Mouse (Mus musculus): ENCODE measurements around the gene Stam2. TPM values are rescaled to one million over a fixed set of nuclear protein-coding genes. Genes with fewer than 3 reads are reported as not detected.

The Stam2 gene
- total RNA-seq (2014; rRNA removed) (21.2 and 21.9 TPM in 2 replicates), polyA plus RNA-seq (2015; fragmentation: Nextera tagmentation; extraction: Ambion mirVana) (25.5 and 27.5 TPM in 2 replicates)

GRCm38 (mm10) chr2:52742256-52743158 is at the start of gene Stam2:
Gene Stam2 (minus strand): TSS chr2:52742281.
- peak within 1 kb of the TSS; percentile 76 for H3K9ac ChIP-seq (replicated peaks; ENCODE audit: low read length)
- H3K36me3 ChIP-seq (ENCODE audit: insufficient read depth, low read length), result no peaks in the 10 kb centered on the region
- peak within 1 kb of the TSS; percentile 65 for H3K4me2 ChIP-seq (ENCODE audit: low read depth, low read length)
- peak within 1 kb of the TSS; percentile 98 for H3K27ac ChIP-seq
- TF ChIP-seq CTCF (IDR thresholded peaks at IDR 0.05; ENCODE audit: low read depth), result peak; percentile 53
- DNase-seq (ENCODE audit: low spot score) (peak; percentile 91), ATAC-seq (peak; percentile 95)
- H3K4me3 ChIP-seq (ENCODE audit: low read length), result peak within 1 kb of the TSS; percentile 75
- no peaks in the 10 kb centered on the region for H3K27me3 ChIP-seq (ENCODE audit: insufficient read depth, low read length)
- no peaks in the 10 kb centered on the region for H3K9me3 ChIP-seq (ENCODE audit: low read length)
- no peaks in the 10 kb centered on the region for H3K4me1 ChIP-seq (ENCODE audit: insufficient read depth, low read length)
- 7% methylated on average over 54 of the region's 54 CpGs for WGBS

- no peaks in the 10 kb centered on the region for H3K36me3 ChIP-seq (ENCODE audit: insufficient read depth, low read length)
- no peak overlapping the region for H3K27ac ChIP-seq
- no peak for ATAC-seq
- no peaks in the 10 kb centered on the region for H3K27me3 ChIP-seq (ENCODE audit: insufficient read depth, low read length)
- H3K4me3 ChIP-seq (ENCODE audit: low read length), result no peak overlapping the region
- no peak for DNase-seq (ENCODE audit: low spot score)
- no peak overlapping the region for H3K4me2 ChIP-seq (ENCODE audit: low read depth, low read length)
- no peaks in the 10 kb centered on the region for H3K9me3 ChIP-seq (ENCODE audit: low read length)
- H3K4me1 ChIP-seq (ENCODE audit: insufficient read depth, low read length), result no peaks in the 10 kb centered on the region
- no peak overlapping the region for H3K9ac ChIP-seq (replicated peaks; ENCODE audit: low read length)
- 37% methylated on average over 3 of the region's 3 CpGs for WGBS
- TF ChIP-seq CTCF (IDR thresholded peaks at IDR 0.05; ENCODE audit: low read depth), result no peak
Measured at GRCm38 (mm10) chr2:52785106-52785721, 43.1 kb upstream of the Stam2 start.

- no peaks in the 10 kb centered on the region for H3K4me1 ChIP-seq (ENCODE audit: insufficient read depth, low read length)
- no peak overlapping the region for H3K4me3 ChIP-seq (ENCODE audit: low read length)
- no peak for TF ChIP-seq CTCF (IDR thresholded peaks at IDR 0.05; ENCODE audit: low read depth)
- no peaks in the 10 kb centered on the region for H3K9me3 ChIP-seq (ENCODE audit: low read length)
- H3K27ac ChIP-seq, result no peak overlapping the region
- H3K36me3 ChIP-seq (ENCODE audit: insufficient read depth, low read length), result no peaks in the 10 kb centered on the region
- no peaks in the 10 kb centered on the region for H3K27me3 ChIP-seq (ENCODE audit: insufficient read depth, low read length)
- H3K9ac ChIP-seq (replicated peaks; ENCODE audit: low read length), result no peak overlapping the region
- ATAC-seq (no peak), DNase-seq (ENCODE audit: low spot score) (no peak)
- H3K4me2 ChIP-seq (ENCODE audit: low read depth, low read length), result no peak overlapping the region
- WGBS, result 87% methylated on average over 10 of the region's 10 CpGs
Measured at GRCm38 (mm10) chr2:52779987-52780386, 37.9 kb upstream of the Stam2 start.

GRCm38 (mm10) chr2:52779381-52779780 is 37.3 kb upstream of the Stam2 start:
- Histone ChIP-seq H3K4me2 (ENCODE audit: low read depth, low read length) (no peak overlapping the region), H3K9me3 (ENCODE audit: low read length) (no peaks in the 10 kb centered on the region), H3K36me3 (ENCODE audit: insufficient read depth, low read length) (no peaks in the 10 kb centered on the region), H3K9ac (replicated peaks; ENCODE audit: low read length) (no peak overlapping the region), H3K4me1 (ENCODE audit: insufficient read depth, low read length) (no peaks in the 10 kb centered on the region), H3K27me3 (ENCODE audit: insufficient read depth, low read length) (no peaks in the 10 kb centered on the region), H3K27ac (no peak overlapping the region), H3K4me3 (ENCODE audit: low read length) (no peak overlapping the region)
- ATAC-seq, result no peak
- WGBS, result 86% methylated on average over 9 of the region's 9 CpGs
- no peak for DNase-seq (ENCODE audit: low spot score)
- no peak for TF ChIP-seq CTCF (IDR thresholded peaks at IDR 0.05; ENCODE audit: low read depth)

GRCm38 (mm10) chr2:52777839-52778238 is 35.8 kb upstream of the Stam2 start:
- Histone ChIP-seq H3K36me3 (ENCODE audit: insufficient read depth, low read length) (no peaks in the 10 kb centered on the region), H3K4me2 (ENCODE audit: low read depth, low read length) (no peak overlapping the region), H3K9me3 (ENCODE audit: low read length) (no peaks in the 10 kb centered on the region), H3K9ac (replicated peaks; ENCODE audit: low read length) (no peak overlapping the region), H3K27ac (no peak overlapping the region), H3K4me3 (ENCODE audit: low read length) (no peak overlapping the region), H3K27me3 (ENCODE audit: insufficient read depth, low read length) (no peaks in the 10 kb centered on the region), H3K4me1 (ENCODE audit: insufficient read depth, low read length) (no peaks in the 10 kb centered on the region)
- DNase-seq (ENCODE audit: low spot score) (peak; percentile 72), ATAC-seq (peak; percentile 64)
- no peak for TF ChIP-seq CTCF (IDR thresholded peaks at IDR 0.05; ENCODE audit: low read depth)
- WGBS, result 30% methylated on average over 2 of the region's 2 CpGs

- Histone ChIP-seq H3K4me3 (ENCODE audit: low read length) (no peak overlapping the region), H3K9ac (replicated peaks; ENCODE audit: low read length) (no peak overlapping the region), H3K4me1 (ENCODE audit: insufficient read depth, low read length) (no peaks in the 10 kb centered on the region), H3K27ac (no peak overlapping the region), H3K27me3 (ENCODE audit: insufficient read depth, low read length) (no peaks in the 10 kb centered on the region), H3K4me2 (ENCODE audit: low read depth, low read length) (no peak overlapping the region), H3K9me3 (ENCODE audit: low read length) (no peaks in the 10 kb centered on the region), H3K36me3 (ENCODE audit: insufficient read depth, low read length) (no peaks in the 10 kb centered on the region)
- DNase-seq (ENCODE audit: low spot score) (no peak), ATAC-seq (no peak)
- WGBS, result 11% methylated on average over 1 of the region's 1 CpGs
- TF ChIP-seq CTCF (IDR thresholded peaks at IDR 0.05; ENCODE audit: low read depth), result no peak
Measured at GRCm38 (mm10) chr2:52774373-52774772, 32.3 kb upstream of the Stam2 start.

Data from hindbrain, postnatal 0 days (tissue).